Mouse (Mus musculus): ENCODE results near the gene Gtf3c1.

GRCm38 (mm10) chr7:125637220-125638140 lies 70.1 kb downstream of the Gtf3c1 start:
- TF ChIP-seq CTCF (IDR thresholded peaks at IDR 0.05; ENCODE audit: control insufficient read depth, insufficient read depth, low read length) (no peak), POLR2A (IDR thresholded peaks at IDR 0.05; ENCODE audit: borderline replicate concordance, control insufficient read depth, low read depth, low read length) (no peak)

All from bone marrow, adult 2 months (tissue).